Mouse (Mus musculus) urinary bladder, postnatal 25 days (tissue): ENCODE results near the gene Gm20662.

Source experiments
- DNase-seq: peaks from one replicate; pipeline ENCODE4 v3.0.0; 2022; ENCODE audit warnings: low spot score

Gm20662 gene

GRCm38 (mm10) chr9:107996049-107996448, at the start of gene Gm20662:
TSS of gene Gm20662 (plus strand) at chr9:107996349.
- DNase-seq: no peak

GRCm38 (mm10) chr9:107947241-107948194, 48.6 kb upstream of the Gm20662 start:
- no peak for DNase-seq

GRCm38 (mm10) chr9:107949184-107949921, 46.8 kb upstream of the Gm20662 start:
- no peak for DNase-seq

GRCm38 (mm10) chr9:107949922-107950235, 46.3 kb upstream of the Gm20662 start, which contains the start of gene Traip:
TSS of gene Traip (plus strand) at chr9:107950136.
- DNase-seq: no peak

- DNase-seq: peak; percentile 91
Measured at GRCm38 (mm10) chr9:107950460-107951355, 45.4 kb upstream of the Gm20662 start.

- DNase-seq: no peak
Measured at GRCm38 (mm10) chr9:107955613-107956289, 40.4 kb upstream of the Gm20662 start.

- DNase-seq: no peak
Measured at GRCm38 (mm10) chr9:107957141-107957540, 39.0 kb upstream of the Gm20662 start.

GRCm38 (mm10) chr9:107959896-107960295, 36.3 kb upstream of the Gm20662 start:
- DNase-seq: no peak

GRCm38 (mm10) chr9:107960928-107961327, 35.2 kb upstream of the Gm20662 start:
- DNase-seq: no peak

GRCm38 (mm10) chr9:107961351-107961762, 34.8 kb upstream of the Gm20662 start:
- DNase-seq: no peak

GRCm38 (mm10) chr9:107961881-107962280, 34.3 kb upstream of the Gm20662 start:
- no peak for DNase-seq

- no peak for DNase-seq
Measured at GRCm38 (mm10) chr9:107962916-107963315, 33.2 kb upstream of the Gm20662 start.

- peak; percentile 72 for DNase-seq
Measured at GRCm38 (mm10) chr9:107963700-107964099, 32.4 kb upstream of the Gm20662 start.

GRCm38 (mm10) chr9:107964681-107965080, 31.5 kb upstream of the Gm20662 start:
- no peak for DNase-seq

GRCm38 (mm10) chr9:107966676-107967075, 29.5 kb upstream of the Gm20662 start:
- DNase-seq: no peak

GRCm38 (mm10) chr9:107967437-107967836, 28.7 kb upstream of the Gm20662 start:
- no peak for DNase-seq

- no peak for DNase-seq
Measured at GRCm38 (mm10) chr9:107968531-107968930, 27.6 kb upstream of the Gm20662 start.

- no peak for DNase-seq
Measured at GRCm38 (mm10) chr9:107970311-107970710, 25.8 kb upstream of the Gm20662 start.

GRCm38 (mm10) chr9:107971690-107972541, 24.2 kb upstream of the Gm20662 start:
- no peak for DNase-seq

- DNase-seq: no peak
Measured at GRCm38 (mm10) chr9:107974491-107975171, 21.5 kb upstream of the Gm20662 start.
